Mouse (Mus musculus): ENCODE data around the gene R3hcc1l. TPM values are rescaled to one million over a fixed set of nuclear protein-coding genes. Genes with fewer than 3 reads are reported as not detected.

R3hcc1l gene
- polyA plus RNA-seq, 1 experiment: 13.3 TPM

DNA sequence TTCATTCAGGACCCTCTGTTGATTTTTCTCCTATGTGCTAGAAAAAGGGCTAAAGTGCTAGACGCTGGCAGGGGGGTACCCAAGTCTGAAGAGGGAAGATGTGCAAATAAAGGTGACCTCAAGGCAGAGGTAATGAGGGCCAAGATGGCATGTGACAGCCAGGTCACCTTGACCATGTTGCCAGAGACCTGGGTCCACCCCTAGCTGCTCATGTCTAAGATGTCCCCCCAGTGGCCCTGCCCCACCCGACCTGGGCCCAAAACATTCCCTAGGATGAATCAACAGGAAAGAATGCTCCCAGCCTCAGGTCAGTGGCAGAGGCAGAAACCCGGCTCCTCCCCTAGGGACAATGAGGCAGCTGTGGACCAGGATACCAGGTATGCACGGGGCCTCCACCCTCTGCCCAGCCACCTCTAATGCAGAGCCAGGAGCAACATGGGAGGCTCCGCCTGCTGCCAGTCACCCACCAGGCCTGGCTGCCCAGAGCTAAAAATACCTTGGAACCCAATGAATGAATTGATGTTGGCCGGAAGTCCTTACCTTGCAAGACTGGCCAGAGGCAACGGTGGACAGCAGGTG is 95.2 kb downstream of the R3hcc1l start:
- no peak overlapping the region for H3K4me3 ChIP-seq (replicated peaks; ENCODE audit: insufficient read depth, low read depth, low read length)
- H3K27me3 ChIP-seq (ENCODE audit: control insufficient read depth, insufficient read depth, low read length): no peaks in the 10 kb centered on the region
- no peaks in the 10 kb centered on the region for H3K4me1 ChIP-seq (ENCODE audit: control insufficient read depth, insufficient read depth, low read length)
- TF ChIP-seq CTCF (IDR thresholded peaks at IDR 0.05; ENCODE audit: borderline replicate concordance, insufficient read depth, low read depth, low read length) (no peak), POLR2A (IDR thresholded peaks at IDR 0.05; ENCODE audit: borderline replicate concordance, insufficient read depth, low read length) (no peak)
- WGBS: 78% methylated on average over 7 of the region's 7 CpGs
- DNase-seq: no peak
- no peak overlapping the region for H3K27ac ChIP-seq (ENCODE audit: insufficient read depth, low read length)

DNA sequence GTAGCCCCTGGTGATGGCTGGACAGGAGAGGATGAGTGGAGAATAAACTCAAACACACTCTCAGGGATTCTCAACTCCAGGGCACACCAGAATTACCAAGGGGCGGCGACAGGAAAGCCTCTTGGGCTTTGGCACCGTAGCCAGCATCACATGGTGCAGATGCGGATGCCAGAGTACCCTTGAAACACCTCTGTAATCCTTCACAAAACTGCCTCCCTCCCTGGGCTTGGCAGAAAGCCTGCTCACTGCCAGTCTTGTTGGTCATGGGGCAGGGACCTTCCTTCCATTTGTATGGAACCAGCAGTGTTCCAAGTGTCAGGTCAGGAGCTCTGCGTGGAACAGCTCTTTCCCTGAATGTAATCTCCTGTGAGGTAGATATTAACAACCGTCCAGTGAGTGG is 109.5 kb downstream of the R3hcc1l start:
- DNase-seq: no peak
- Histone ChIP-seq H3K27me3 (ENCODE audit: control insufficient read depth, insufficient read depth, low read length) (no peaks in the 10 kb centered on the region; the same call in 1 of the 2 replicates), H3K4me1 (ENCODE audit: control insufficient read depth, insufficient read depth, low read length) (no peaks in the 10 kb centered on the region), H3K27ac (ENCODE audit: insufficient read depth, low read length) (no peak overlapping the region), H3K4me3 (replicated peaks; ENCODE audit: insufficient read depth, low read depth, low read length) (no peak overlapping the region)
- TF ChIP-seq POLR2A (IDR thresholded peaks at IDR 0.05; ENCODE audit: borderline replicate concordance, insufficient read depth, low read length) (no peak), CTCF (IDR thresholded peaks at IDR 0.05; ENCODE audit: borderline replicate concordance, insufficient read depth, low read depth, low read length) (no peak)
- WGBS: 52% methylated on average over 6 of the region's 6 CpGs

DNA sequence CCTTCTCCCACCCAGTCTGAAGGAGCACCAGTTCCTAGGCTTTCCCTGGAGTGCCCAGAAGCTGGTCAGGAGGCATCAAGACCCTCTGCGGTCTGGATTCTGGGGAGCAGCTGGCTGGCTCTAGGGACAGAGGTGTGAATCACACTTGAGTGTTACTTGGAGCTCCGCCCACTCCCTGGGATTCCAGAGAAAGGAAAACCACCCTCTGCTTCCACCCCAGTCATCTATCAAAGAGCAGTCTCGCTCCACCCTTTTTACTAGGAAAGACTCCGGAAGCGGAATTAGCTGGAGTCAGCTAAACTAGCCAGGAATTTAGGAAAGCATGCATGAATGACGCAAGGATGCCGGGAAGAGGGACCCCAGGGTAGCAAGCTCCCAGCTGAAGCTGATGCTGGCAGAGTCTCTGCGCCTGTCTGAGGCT is 113.0 kb downstream of the R3hcc1l start:
- no peaks in the 10 kb centered on the region for H3K27me3 ChIP-seq (ENCODE audit: control insufficient read depth, insufficient read depth, low read length)
- DNase-seq: no peak
- H3K27ac ChIP-seq (ENCODE audit: insufficient read depth, low read length): no peak overlapping the region
- H3K4me3 ChIP-seq (replicated peaks; ENCODE audit: insufficient read depth, low read depth, low read length): no peak overlapping the region
- no peak for TF ChIP-seq POLR2A (IDR thresholded peaks at IDR 0.05; ENCODE audit: borderline replicate concordance, insufficient read depth, low read length)
- no peak for TF ChIP-seq CTCF (IDR thresholded peaks at IDR 0.05; ENCODE audit: borderline replicate concordance, insufficient read depth, low read depth, low read length)
- no peaks in the 10 kb centered on the region for H3K4me1 ChIP-seq (ENCODE audit: control insufficient read depth, insufficient read depth, low read length)
- 25% methylated on average over 8 of the region's 8 CpGs for WGBS

DNA sequence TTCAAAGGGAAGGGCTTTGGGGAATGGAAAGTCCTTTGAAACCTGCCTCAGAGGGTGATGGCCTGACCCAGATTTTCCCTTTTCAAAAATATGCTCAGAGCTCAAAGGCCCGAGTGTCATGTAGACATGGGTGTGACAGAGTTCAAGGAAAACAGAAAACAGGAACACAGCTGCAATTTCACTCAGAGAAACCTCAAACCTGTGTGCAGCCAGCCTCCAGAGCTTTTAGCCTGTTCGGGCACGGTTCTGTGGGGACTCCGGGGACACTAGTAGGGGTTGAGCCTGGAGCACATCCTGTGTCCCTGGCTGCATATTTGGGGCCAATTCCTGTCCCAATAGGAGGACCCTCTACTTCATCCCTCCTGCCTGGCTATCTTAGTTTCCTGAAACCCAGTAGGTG is 113.7 kb downstream of the R3hcc1l start:
- WGBS: 86% methylated on average over 4 of the region's 4 CpGs
- H3K4me3 ChIP-seq (replicated peaks; ENCODE audit: insufficient read depth, low read depth, low read length): no peak overlapping the region
- H3K4me1 ChIP-seq (ENCODE audit: control insufficient read depth, insufficient read depth, low read length): no peaks in the 10 kb centered on the region; the same call in 1 of the 2 replicates
- no peaks in the 10 kb centered on the region for H3K27me3 ChIP-seq (ENCODE audit: control insufficient read depth, insufficient read depth, low read length)
- no peak overlapping the region for H3K27ac ChIP-seq (ENCODE audit: insufficient read depth, low read length)
- DNase-seq: no peak
- TF ChIP-seq CTCF (IDR thresholded peaks at IDR 0.05; ENCODE audit: borderline replicate concordance, insufficient read depth, low read depth, low read length) (no peak), POLR2A (IDR thresholded peaks at IDR 0.05; ENCODE audit: borderline replicate concordance, insufficient read depth, low read length) (no peak)

DNA sequence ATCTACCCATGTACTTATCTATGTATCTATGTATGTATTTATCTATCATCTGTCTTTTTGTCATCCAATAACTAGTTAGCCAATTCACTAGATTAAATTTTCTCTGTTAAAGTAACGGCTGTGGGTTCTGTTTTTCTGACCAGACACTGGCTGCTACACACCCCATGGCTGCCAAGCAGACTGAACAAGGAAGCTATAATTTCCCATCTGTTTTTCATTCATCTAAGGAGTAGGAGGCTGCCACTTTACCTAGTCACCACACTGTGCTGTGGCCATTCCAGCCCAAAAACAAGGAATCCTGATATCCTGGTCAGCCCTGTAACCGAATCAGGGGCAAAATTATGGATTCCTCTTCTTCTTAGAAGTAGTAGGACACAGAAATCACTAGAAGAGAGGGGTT is 115.1 kb downstream of the R3hcc1l start:
- no peaks in the 10 kb centered on the region for H3K27me3 ChIP-seq (ENCODE audit: control insufficient read depth, insufficient read depth, low read length)
- no peak for TF ChIP-seq CTCF (IDR thresholded peaks at IDR 0.05; ENCODE audit: borderline replicate concordance, insufficient read depth, low read depth, low read length)
- TF ChIP-seq POLR2A (IDR thresholded peaks at IDR 0.05; ENCODE audit: borderline replicate concordance, insufficient read depth, low read length): no peak
- no peak overlapping the region for H3K4me3 ChIP-seq (replicated peaks; ENCODE audit: insufficient read depth, low read depth, low read length)
- H3K4me1 ChIP-seq (ENCODE audit: control insufficient read depth, insufficient read depth, low read length): no peaks in the 10 kb centered on the region; the same call in 1 of the 2 replicates
- H3K27ac ChIP-seq (ENCODE audit: insufficient read depth, low read length): no peak overlapping the region
- no peak for DNase-seq
- 64% methylated on average over 2 of the region's 2 CpGs for WGBS

DNA sequence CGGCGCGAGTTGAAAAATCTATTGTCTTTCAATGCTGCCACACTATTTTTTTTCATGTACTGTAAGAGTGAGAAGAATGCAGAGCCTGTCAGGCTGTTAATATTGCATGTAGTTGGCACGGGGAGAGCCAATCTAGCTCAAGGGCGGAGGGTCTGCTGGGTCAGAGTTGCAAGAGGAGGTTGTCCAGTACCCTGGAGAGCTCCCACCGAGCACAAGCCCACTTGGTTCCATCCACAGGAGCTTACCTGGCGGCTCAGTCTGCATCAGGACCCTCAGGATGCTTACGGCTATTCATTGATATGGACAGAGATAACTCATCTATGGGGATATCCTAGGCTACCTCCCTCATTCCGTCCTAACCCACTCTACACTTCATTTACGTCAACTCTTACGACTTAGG is 118.1 kb downstream of the R3hcc1l start:
- no peak for DNase-seq
- TF ChIP-seq CTCF (IDR thresholded peaks at IDR 0.05; ENCODE audit: borderline replicate concordance, insufficient read depth, low read depth, low read length): no peak
- TF ChIP-seq POLR2A (IDR thresholded peaks at IDR 0.05; ENCODE audit: borderline replicate concordance, insufficient read depth, low read length): no peak
- no peaks in the 10 kb centered on the region; the same call in 1 of the 2 replicates for H3K4me1 ChIP-seq (ENCODE audit: control insufficient read depth, insufficient read depth, low read length)
- no peaks in the 10 kb centered on the region for H3K27me3 ChIP-seq (ENCODE audit: control insufficient read depth, insufficient read depth, low read length)
- WGBS: 59% methylated on average over 11 of the region's 11 CpGs
- no peak overlapping the region for H3K27ac ChIP-seq (ENCODE audit: insufficient read depth, low read length)
- no peak overlapping the region for H3K4me3 ChIP-seq (replicated peaks; ENCODE audit: insufficient read depth, low read depth, low read length)

DNA sequence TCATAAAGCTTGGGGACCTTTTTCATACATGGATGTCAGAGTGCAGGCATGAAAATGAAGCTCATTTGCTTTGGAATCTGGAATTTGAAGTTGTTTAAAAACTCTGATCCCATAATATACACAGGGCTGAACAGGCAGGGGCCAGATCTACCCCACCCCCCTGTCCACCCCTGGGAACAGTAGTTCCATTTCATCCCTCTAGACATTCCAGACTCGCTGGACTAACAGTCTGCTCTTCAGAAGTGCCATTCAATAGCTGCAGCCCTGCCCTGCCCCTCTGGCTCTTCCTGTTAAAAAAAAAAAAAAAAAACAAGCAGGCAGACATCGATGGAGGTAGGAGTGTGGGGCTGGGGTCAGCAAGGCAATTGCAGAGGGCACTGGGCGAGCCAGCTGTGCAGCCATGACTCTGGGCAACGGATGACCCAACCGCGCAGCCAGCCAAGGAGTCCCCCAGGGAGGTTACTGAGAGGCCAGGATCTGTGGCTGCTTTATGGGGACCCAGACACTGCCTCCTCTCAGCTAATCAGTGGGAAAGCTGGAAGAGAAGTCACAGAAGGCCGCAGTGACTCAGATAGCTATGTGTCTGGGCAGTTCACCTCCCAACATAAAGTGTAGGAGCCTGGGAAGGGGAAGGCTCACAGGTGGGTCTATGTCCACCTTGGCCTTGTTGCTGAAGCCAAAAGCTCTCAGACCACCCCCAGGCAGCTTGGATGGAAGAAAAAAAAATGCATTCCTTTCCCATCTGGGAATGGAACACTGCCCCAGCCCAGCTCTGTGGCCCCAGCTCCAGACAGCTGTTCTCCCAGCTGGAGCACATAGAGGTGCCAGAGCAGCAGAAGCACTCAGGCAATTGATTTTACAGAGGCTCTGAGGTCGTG is 120.3 kb downstream of the R3hcc1l start:
- WGBS: 39% methylated on average over 8 of the region's 8 CpGs
- H3K27me3 ChIP-seq (ENCODE audit: control insufficient read depth, insufficient read depth, low read length): no peaks in the 10 kb centered on the region
- TF ChIP-seq POLR2A (IDR thresholded peaks at IDR 0.05; ENCODE audit: borderline replicate concordance, insufficient read depth, low read length) (no peak), CTCF (IDR thresholded peaks at IDR 0.05; ENCODE audit: borderline replicate concordance, insufficient read depth, low read depth, low read length) (no peak)
- H3K27ac ChIP-seq (ENCODE audit: insufficient read depth, low read length): no peak overlapping the region
- H3K4me1 ChIP-seq (ENCODE audit: control insufficient read depth, insufficient read depth, low read length): no peaks in the 10 kb centered on the region; the same call in 1 of the 2 replicates
- no peak for DNase-seq
- H3K4me3 ChIP-seq (replicated peaks; ENCODE audit: insufficient read depth, low read depth, low read length): no peak overlapping the region

DNA sequence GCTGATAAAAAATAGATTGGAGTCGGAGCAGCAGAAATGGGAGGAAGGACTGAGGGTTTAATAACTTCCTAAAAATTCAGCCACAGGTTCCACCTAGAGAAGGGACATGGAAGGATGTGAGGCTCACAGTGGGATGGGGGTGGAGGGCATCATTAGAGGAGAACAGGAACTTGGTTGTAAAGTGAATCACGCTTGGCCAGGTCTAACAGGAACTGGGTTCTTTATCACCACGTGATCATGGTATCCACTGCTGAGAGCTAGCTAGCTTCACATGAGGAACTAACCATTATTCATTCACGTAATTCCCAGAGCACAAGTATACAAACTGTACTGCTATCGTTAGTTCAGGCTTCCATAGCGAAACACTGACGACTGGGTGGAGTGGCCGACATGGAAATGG is 121.0 kb downstream of the R3hcc1l start:
- no peak for DNase-seq
- TF ChIP-seq CTCF (IDR thresholded peaks at IDR 0.05; ENCODE audit: borderline replicate concordance, insufficient read depth, low read depth, low read length) (no peak), POLR2A (IDR thresholded peaks at IDR 0.05; ENCODE audit: borderline replicate concordance, insufficient read depth, low read length) (no peak)
- Histone ChIP-seq H3K4me3 (replicated peaks; ENCODE audit: insufficient read depth, low read depth, low read length) (no peak overlapping the region), H3K27me3 (ENCODE audit: control insufficient read depth, insufficient read depth, low read length) (no peaks in the 10 kb centered on the region), H3K27ac (ENCODE audit: insufficient read depth, low read length) (no peak overlapping the region), H3K4me1 (ENCODE audit: control insufficient read depth, insufficient read depth, low read length) (no peaks in the 10 kb centered on the region; the same call in 1 of the 2 replicates)
- 73% methylated on average over 8 of the region's 8 CpGs for WGBS
